Mouse (Mus musculus): ENCODE measurements at regions not wholly inside any gene's neighbourhood (a gene's known extent, or its start where the extent isn't known, plus 50 kb on each side); places are given as distances from the start of the nearest gene placed in this dataset.

- Histone ChIP-seq H3K27me3 (ENCODE audit: insufficient read depth, low read length) (no peaks in the 10 kb centered on the region), H3K9me3 (ENCODE audit: low read depth, low read length) (no peaks in the 10 kb centered on the region), H3K9ac (no peak overlapping the region), H3K4me1 (ENCODE audit: insufficient read depth) (no peaks in the 10 kb centered on the region), H3K36me3 (ENCODE audit: insufficient read depth) (no peaks in the 10 kb centered on the region), H3K27ac (ENCODE audit: low read depth) (no peak overlapping the region), H3K4me3 (ENCODE audit: low read depth, low read length) (no peak overlapping the region), H3K4me2 (no peak overlapping the region)
- ATAC-seq (ENCODE audit: insufficient read depth) = no peak
- 79% methylated on average over 5 of the region's 5 CpGs for WGBS
- TF ChIP-seq CTCF (IDR thresholded peaks at IDR 0.05; ENCODE audit: low read depth) = no peak
- DNase-seq = no peak
Measured at GRCm38 (mm10) chr5:80855034-80855433, 164.9 kb upstream of the Adgrl3 start.

- 69% methylated on average over 2 of the region's 2 CpGs for WGBS
- Histone ChIP-seq H3K36me3 (ENCODE audit: insufficient read depth) (no peaks in the 10 kb centered on the region), H3K4me3 (ENCODE audit: low read depth, low read length) (no peak overlapping the region), H3K27me3 (ENCODE audit: insufficient read depth, low read length) (no peaks in the 10 kb centered on the region), H3K27ac (ENCODE audit: low read depth) (no peak overlapping the region), H3K4me1 (ENCODE audit: insufficient read depth) (no peaks in the 10 kb centered on the region), H3K9me3 (ENCODE audit: low read depth, low read length) (no peaks in the 10 kb centered on the region), H3K4me2 (no peak overlapping the region), H3K9ac (no peak overlapping the region)
- ATAC-seq (ENCODE audit: insufficient read depth) = no peak
- no peak for TF ChIP-seq CTCF (IDR thresholded peaks at IDR 0.05; ENCODE audit: low read depth)
- DNase-seq = no peak
Measured at GRCm38 (mm10) chr5:80876600-80876999, 143.3 kb upstream of the Adgrl3 start.

GRCm38 (mm10) chr5:80898230-80898629 is 121.7 kb upstream of the Adgrl3 start:
- no peak overlapping the region for H3K27ac ChIP-seq (ENCODE audit: low read depth)
- H3K4me3 ChIP-seq (ENCODE audit: low read depth, low read length) = no peak overlapping the region
- H3K9me3 ChIP-seq (ENCODE audit: low read depth, low read length) = no peaks in the 10 kb centered on the region
- H3K36me3 ChIP-seq (ENCODE audit: insufficient read depth) = no peaks in the 10 kb centered on the region
- no peak for TF ChIP-seq CTCF (IDR thresholded peaks at IDR 0.05; ENCODE audit: low read depth)
- H3K9ac ChIP-seq = no peak overlapping the region
- no peaks in the 10 kb centered on the region for H3K27me3 ChIP-seq (ENCODE audit: insufficient read depth, low read length)
- H3K4me1 ChIP-seq (ENCODE audit: insufficient read depth) = no peaks in the 10 kb centered on the region
- DNase-seq (peak; percentile 9), ATAC-seq (ENCODE audit: insufficient read depth) (no peak)
- 57% methylated on average over 5 of the region's 5 CpGs for WGBS
- no peak overlapping the region for H3K4me2 ChIP-seq

- WGBS = 72% methylated on average over 6 of the region's 6 CpGs
- DNase-seq = no peak
- Histone ChIP-seq H3K27ac (ENCODE audit: low read depth) (no peak overlapping the region), H3K36me3 (ENCODE audit: insufficient read depth) (no peaks in the 10 kb centered on the region), H3K4me2 (no peak overlapping the region), H3K4me3 (ENCODE audit: low read depth, low read length) (no peak overlapping the region), H3K9me3 (ENCODE audit: low read depth, low read length) (no peaks in the 10 kb centered on the region), H3K4me1 (ENCODE audit: insufficient read depth) (no peaks in the 10 kb centered on the region), H3K9ac (no peak overlapping the region), H3K27me3 (ENCODE audit: insufficient read depth, low read length) (no peaks in the 10 kb centered on the region)
- no peak for TF ChIP-seq CTCF (IDR thresholded peaks at IDR 0.05; ENCODE audit: low read depth)
- no peak for ATAC-seq (ENCODE audit: insufficient read depth)
Measured at GRCm38 (mm10) chr5:80908771-80909170, 111.2 kb upstream of the Adgrl3 start.

GRCm38 (mm10) chr5:80938791-80939190 is 81.1 kb upstream of the Adgrl3 start:
- no peaks in the 10 kb centered on the region for H3K9me3 ChIP-seq (ENCODE audit: low read depth, low read length)
- no peaks in the 10 kb centered on the region for H3K4me1 ChIP-seq (ENCODE audit: insufficient read depth)
- no peak for DNase-seq
- no peak overlapping the region for H3K4me3 ChIP-seq (ENCODE audit: low read depth, low read length)
- H3K27me3 ChIP-seq (ENCODE audit: insufficient read depth, low read length) = no peaks in the 10 kb centered on the region
- H3K27ac ChIP-seq (ENCODE audit: low read depth) = no peak overlapping the region
- H3K36me3 ChIP-seq (ENCODE audit: insufficient read depth) = no peaks in the 10 kb centered on the region
- ATAC-seq (ENCODE audit: insufficient read depth) = no peak
- H3K9ac ChIP-seq = no peak overlapping the region
- TF ChIP-seq CTCF (IDR thresholded peaks at IDR 0.05; ENCODE audit: low read depth) = no peak
- WGBS = 66% methylated on average over 3 of the region's 3 CpGs
- no peak overlapping the region for H3K4me2 ChIP-seq

GRCm38 (mm10) chr5:80951861-80952599 is 67.9 kb upstream of the Adgrl3 start:
- Histone ChIP-seq H3K4me1 (ENCODE audit: insufficient read depth) (no peaks in the 10 kb centered on the region), H3K4me3 (ENCODE audit: low read depth, low read length) (no peak overlapping the region), H3K9ac (no peak overlapping the region), H3K36me3 (ENCODE audit: insufficient read depth) (no peaks in the 10 kb centered on the region), H3K27ac (ENCODE audit: low read depth) (no peak overlapping the region), H3K27me3 (ENCODE audit: insufficient read depth, low read length) (no peaks in the 10 kb centered on the region), H3K4me2 (no peak overlapping the region), H3K9me3 (ENCODE audit: low read depth, low read length) (no peaks in the 10 kb centered on the region)
- DNase-seq (no peak), ATAC-seq (ENCODE audit: insufficient read depth) (no peak; the same call in 1 of the 2 replicates)
- no peak for TF ChIP-seq CTCF (IDR thresholded peaks at IDR 0.05; ENCODE audit: low read depth)
- 72% methylated on average over 3 of the region's 3 CpGs for WGBS

- Histone ChIP-seq H3K4me1 (ENCODE audit: insufficient read depth) (no peaks in the 10 kb centered on the region), H3K4me2 (no peak overlapping the region), H3K4me3 (ENCODE audit: low read depth, low read length) (no peak overlapping the region), H3K27ac (ENCODE audit: low read depth) (no peak overlapping the region), H3K9ac (no peak overlapping the region), H3K9me3 (ENCODE audit: low read depth, low read length) (no peaks in the 10 kb centered on the region), H3K36me3 (ENCODE audit: insufficient read depth) (no peaks in the 10 kb centered on the region), H3K27me3 (ENCODE audit: insufficient read depth, low read length) (no peaks in the 10 kb centered on the region)
- WGBS = 57% methylated on average over 4 of the region's 4 CpGs
- no peak for TF ChIP-seq CTCF (IDR thresholded peaks at IDR 0.05; ENCODE audit: low read depth)
- peak; percentile 31; the same call in 1 of the 2 replicates for ATAC-seq (ENCODE audit: insufficient read depth)
- DNase-seq = peak; percentile 20
Measured at GRCm38 (mm10) chr5:80952600-80953218, 67.2 kb upstream of the Adgrl3 start.

Measured in lung, embryonic 14.5 days (tissue).